Mouse (Mus musculus): ENCODE data around the gene Xkrx.
A peak's percentile ranks its signal among the peaks of the same experiment; 100 is the strongest.
"Not testable (repeated sequence)": the region's sequence is repeated elsewhere in the genome, so short reads cannot be mapped to it uniquely, and the experiment has no call there.

Gene Xkrx

DNA sequence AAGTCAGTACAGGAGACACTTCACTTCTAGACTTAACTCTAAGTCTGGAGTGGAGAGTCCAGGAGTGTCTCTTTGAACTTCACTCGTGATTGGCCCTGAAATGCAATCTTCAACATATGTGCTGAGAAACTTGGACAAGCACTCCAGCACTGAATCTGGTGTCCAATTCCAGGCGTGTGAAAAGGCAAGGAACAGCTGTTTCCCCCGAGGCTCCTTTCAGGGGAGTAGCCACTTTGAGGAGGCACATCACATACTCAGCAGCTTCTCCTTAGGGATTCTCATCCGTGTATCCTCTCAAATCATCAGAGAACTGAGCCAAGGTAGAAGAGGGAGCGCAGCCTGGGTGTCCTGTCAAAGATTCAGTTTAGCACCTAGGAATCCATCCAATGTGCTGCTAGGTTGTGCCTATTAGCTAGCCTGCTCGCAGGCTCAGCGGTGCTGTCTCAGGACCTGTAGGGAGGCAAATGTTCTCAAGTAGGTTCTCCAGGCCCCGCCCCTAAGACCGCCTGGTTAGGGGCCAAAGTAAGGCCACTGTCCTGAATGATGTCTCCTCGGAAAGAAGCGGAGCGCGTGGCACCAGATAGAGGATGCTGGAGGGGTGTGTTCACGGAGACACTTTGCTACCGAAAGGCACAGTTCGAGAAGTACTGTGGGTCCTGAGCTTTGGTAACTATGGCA lies at the start of gene Xkrx:
Gene Xkrx, minus strand, starts transcription at position 34 of the 678 bp plus-strand sequence.
- DNase-seq = peak; percentile 14

DNA sequence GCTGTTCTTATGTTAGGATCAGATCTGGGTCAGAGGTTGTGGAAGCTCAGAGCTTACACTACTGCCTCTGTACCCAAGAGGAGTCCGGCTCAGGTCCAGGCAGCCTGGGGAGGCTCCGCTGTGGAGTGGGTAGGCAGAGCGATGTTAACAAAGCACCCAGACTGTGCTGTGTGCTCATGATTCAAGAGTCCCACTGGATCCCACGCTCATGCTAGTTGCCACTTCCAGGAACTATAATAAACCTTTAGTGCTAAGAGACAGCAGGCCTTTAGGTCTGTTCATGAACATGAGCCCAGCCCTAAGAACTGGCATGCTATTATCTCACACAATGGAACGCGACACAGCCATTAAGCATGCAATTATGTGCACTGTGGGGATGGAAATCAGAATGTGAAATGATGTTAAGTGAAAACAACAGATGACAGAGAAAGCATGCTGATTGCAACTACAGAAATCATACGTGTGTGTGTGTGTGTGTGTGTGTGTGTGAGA lies 49.3 kb upstream of the Xkrx start:
- DNase-seq = no peak

DNA sequence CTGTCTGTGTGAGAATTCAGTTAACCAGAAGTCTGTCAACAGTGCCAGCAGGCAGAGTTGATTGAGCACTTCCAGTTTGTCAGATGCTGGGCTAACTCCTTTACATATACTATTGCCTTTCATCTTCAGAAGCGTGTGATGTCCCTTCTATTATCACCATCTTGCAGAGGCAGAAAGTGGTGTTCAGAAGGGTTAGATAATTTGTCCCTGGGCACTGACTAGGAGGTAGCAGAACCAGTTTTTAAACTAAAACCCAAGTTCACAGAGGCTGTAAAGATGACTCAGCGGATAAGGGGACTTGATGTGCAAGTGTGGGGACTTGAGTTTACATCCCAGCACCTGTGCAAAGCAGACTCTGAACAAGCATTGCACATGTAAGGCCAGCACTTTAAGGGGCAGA lies 46.6 kb upstream of the Xkrx start:
- no peak for DNase-seq

DNA sequence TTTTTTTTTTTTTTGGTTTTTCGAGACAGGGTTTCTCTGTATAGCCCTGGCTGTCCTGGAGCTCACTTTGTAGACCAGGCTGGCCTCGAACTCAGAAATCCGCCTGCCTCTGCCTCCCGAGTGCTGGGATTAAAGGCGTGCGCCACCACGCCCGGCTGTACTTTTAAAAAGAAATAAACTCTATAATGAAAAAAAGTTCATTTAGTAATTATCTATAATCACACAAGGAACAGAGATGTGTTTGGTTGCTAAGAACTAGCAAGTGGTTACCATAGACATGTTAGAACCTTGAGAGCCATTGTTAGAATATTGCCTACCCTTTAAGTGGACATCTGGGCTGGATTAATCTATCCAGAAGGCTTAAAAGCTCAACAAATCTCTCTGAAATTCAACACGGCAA lies 25.3 kb upstream of the Xkrx start, which contains the start of gene Arl13a:
Gene Arl13a, plus strand, starts transcription at position 301 of the 400 bp plus-strand sequence.
- not testable (repeated sequence) for DNase-seq

DNA sequence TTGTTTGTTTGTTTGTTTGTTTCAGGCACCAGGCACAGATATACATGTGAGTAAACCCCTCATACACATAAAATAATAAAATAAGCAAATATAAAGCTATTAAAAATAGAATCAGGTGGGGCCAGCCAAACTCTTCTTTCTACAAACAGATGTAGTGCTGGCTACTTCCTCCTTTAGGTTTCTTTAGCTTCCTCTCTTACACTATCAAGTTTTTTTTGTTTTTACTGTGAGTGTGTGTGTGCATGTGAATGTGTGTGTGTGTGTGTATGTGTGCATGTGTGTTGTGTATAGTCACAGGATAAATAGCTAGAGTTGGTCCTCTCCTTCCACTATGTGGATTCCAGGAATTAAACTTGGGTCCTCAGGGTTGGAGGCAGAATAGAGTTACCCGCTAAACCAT lies 12.8 kb upstream of the Xkrx start:
- no peak for DNase-seq

DNA sequence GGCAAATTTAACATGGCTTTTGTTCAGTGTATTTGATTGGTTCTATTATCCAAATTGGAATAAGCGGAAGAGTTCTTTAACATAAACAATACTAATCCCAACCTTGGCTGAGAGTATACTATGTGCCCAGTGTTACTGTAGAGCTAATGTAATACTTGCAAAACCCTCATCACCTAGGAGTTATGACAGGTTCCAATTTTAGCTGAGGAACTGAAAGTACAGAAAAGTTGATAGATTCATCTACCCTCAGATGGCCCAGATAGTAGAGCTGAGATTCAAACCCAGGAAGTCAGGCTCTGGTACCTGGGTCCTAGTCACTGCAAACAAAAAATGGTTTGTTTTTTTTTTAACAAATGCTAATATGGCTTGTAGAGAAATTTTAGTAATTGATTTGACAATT lies 8.7 kb upstream of the Xkrx start:
- DNase-seq = no peak

DNA sequence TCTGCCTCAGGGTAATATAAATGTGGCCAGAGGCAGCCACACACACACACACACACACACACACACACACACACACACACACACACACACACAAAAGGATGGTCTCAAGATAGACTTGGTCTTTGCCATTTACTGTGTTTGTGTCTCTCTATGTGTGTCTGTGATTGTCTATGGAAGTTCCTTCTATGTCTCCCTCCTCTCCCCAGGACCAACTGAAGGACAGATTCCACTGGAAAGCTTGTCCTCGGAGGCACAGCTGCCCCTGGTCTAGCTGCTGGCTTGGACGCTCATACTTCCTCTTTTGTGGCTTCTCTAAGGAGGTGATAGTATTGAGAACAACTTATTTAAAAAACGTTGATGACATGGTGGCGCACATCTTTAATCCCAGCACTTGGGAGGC lies 1.6 kb upstream of the Xkrx start:
- no peak for DNase-seq

DNA sequence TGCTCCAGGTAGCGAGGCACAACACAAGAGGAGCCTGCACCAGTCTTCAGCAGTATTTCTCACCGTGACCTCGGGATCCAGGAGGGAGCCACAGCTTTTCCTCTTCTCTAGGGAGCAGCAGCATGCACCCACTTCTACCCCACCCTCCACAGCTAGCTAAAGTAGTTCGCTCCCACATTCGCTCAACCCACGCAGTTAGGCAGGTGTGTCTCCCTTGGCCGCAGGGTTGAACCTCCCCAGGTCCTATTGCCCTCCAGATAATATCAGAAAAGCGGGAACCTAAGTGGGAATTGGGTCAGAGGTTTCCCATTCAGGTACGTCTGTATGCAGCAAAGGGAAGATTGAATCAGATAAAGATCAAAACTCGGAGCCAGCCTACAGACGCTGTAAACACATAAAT lies 950 bp upstream of the Xkrx start:
- no peak for DNase-seq

DNA sequence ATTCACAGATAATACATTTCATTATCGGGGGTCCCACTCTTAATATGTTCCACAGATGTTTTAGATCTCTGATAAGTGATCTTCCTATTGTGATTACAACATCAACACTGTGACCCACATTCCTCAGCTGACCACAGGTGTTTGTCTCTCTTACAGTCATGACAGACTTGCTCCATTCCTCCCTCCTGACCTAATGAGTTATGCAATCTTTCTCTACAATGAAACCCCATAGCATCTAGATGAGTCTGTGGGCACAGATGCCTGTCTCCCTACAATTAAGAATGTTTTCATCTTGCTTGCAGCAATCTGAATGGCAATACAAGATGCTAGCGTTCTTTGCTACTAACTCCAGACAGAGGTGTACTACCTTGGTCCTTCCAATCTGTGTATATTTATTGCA lies 1.4 kb downstream of the Xkrx start:
- DNase-seq = no peak

DNA sequence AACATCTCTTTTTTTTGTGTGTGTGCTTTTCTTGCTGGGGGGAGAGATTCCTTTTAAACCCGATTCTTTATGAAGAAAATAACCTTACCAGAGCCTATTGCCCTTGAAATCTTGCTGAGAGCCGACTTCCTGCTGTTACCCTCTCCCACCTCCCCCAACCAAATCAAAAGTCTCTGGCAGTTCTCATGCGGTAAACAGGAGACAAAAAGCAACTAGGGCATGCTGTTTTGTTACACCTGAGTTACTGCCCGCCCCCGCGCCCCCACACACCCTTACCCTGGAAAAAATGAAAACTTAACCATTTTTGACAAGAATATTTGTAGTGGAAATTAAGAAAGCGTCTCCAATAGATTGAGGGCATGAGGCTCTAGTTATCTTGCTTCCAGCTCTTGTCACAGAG lies 3.7 kb downstream of the Xkrx start:
- DNase-seq = no peak

DNA sequence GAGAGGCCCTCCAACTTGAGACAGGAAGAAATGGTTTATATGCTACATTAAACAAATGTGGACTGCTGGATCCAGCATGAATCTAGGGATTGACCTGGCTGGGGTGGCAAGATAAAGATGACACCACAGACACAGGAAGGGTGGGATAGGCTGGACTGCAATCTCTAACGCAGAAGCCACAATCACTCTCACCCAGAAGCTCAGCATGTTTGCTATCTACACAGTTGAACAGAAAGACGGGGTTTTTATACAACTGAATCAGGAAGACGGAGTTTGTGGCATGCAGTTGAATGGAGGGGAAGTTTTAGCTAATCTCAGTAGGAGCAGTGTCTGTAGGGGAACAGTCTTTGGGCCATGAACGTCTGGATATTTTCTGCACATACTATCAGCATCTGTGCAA lies 19.9 kb downstream of the Xkrx start:
- DNase-seq = no peak

DNA sequence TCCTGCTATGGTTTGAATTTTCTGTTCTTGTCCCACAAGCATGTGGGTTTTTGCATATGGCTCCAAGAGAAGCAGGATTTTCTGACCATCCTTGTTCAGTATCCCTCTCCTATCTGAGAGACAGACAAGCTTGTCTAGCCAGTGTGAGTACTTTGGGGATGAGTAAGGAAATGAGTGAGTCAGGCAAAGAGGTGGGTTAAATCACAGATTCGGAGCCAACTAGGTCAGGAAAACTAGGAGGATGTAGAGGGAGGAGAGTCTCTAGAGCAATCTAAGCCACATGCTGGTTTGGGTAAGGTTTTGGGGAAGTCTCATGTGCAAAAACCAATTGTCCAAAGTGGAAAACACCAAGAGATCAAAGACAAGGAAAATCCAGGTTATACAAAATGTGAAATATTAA lies 20.3 kb downstream of the Xkrx start:
- no peak for DNase-seq

DNA sequence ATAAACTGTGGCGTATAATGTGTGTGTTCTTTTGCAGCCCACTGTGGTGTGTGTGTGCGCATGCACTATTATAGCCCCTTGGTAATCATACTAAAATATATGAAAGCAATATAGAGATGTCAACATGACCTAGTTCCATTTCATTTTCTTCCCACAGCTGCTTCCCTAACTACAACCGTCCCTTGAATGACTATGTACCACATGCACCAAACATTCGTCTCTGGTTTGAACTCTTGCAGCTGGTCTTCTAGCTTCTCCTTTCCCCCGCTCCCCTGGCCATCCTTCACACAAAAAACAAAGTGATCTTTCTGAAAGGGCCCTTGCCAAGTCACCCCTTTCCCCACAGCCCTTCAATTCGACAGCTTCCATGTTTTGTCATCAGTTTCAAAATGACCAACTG lies 21.9 kb downstream of the Xkrx start:
- DNase-seq = no peak

DNA sequence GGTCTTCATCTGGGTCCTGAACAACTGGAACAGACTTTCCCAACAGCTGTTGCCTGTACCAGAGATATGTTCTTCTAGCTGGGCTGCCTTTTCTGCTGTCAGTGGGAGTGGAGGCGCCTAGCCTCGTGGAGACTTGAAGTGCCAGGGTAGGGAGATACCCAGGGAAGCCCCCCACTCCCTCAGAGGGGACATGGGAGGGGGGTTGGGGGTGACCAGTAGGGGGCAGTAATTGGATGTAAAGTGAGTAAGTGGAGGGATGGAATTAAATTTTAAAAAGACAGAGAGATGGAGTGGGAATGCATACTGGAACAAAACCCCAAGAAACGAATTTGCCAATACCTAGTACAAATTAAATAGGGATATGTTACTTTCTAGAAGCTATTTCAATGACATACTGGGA lies 28.1 kb downstream of the Xkrx start:
- DNase-seq = no peak

DNA sequence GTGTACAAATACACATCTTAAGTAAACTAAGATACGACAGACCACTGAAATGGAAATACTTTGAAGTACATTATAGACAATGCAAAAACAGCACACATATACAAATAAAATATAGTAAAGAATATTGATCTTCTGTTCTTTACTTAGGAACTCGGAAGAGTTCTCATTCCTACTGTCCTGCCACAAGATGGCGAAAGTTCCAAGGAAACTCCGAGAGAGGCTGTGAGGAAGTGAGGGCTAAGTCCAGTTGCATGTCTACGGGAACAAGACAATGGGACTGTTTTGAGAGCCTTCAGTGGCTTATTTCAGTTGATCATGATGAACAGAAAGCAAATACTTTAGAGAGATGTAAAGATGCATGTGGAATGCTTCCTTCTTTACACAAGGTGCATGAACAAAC lies 29.6 kb downstream of the Xkrx start:
- peak; percentile 7 for DNase-seq

DNA sequence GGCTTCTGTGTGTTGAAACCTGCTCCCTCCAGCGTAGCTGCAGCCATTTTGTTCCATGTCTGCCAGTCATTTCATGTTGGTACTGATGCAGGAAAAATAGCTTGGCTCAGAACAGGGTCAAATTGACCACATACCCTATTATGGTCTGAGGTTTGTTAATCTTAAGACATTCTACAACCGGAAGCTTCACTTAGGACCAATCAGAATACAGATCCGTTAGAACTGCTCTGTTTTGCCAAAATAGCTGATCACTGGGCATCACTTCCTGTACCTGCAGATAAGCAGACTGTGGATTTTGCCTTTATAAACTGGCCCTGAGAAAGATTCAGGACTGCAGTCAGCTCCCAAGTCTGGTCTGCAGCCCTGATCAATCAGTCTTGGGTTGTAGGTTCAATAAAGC lies 33.3 kb downstream of the Xkrx start:
- no peak for DNase-seq

DNA sequence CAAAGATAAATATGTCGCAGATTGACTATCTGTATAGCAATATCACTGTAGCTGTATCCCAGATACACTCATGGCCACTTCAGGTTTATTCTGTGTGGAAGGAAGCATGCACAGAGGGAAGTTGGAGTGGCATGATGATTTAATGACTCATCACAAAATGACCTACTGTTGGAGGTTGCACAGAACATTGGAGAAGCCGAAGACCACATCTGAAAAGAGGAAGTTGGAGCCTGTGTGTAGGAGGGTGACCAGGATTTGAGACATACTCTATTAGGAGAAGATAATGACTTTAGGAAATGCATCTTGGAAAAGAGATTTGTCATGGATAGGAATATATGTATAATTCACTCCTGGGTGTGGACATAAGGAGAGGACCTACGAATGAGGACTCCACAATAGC lies 45.5 kb downstream of the Xkrx start:
- no peak for DNase-seq

DNA sequence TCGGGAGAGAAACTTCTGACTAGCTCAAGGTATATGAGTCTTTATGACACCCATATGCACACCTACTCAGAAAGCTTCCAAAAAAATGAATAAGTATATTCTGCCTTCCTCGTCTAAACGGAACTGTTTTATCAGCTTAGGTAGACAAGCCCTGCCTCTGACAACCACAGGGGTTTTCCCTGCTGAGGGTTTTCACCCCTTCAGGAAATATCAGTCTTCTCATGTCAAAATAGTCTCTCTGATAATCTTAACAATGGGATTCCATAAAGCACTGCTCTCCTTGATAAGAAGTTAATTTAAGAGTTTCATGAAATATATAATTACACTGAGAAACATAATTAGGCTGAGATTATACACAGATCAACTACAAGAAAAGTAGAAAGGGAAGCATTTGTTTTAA lies 50.1 kb downstream of the Xkrx start:
- no peak for DNase-seq

DNA sequence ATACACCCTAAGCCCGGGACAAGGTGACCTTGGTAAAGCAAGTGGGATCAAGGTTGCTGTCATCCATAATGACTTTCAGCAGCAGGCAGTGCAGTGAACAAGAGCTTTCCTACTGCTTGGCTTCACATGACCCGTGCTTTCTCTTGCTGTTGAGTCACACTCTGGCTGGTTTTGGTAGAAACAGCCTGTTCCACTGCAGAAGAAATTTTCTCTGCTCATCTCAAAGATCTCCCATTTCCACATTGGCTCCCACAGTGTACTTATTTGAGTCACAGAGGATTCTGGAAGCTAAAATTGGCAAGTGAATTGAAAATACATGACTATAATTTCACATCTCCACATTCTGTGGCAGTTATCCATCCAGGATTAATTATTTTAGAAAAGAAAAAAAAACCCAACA lies 59.2 kb downstream of the Xkrx start:
- no peak for DNase-seq
